Mouse (Mus musculus) CD4-positive helper T cell, adult 2 months (primary cell): ENCODE measurements around the gene Tab2.

Experiments used
- DNase-seq: peaks from one replicate; pipeline ENCODE4 v3.0.0-alpha.2; 2012; ENCODE audit warnings: low read depth, missing footprints, low spot score

Tab2 gene

GRCm38 (mm10) chr10:7888256-7888868 lies 67.7 kb downstream of the Tab2 start:
- DNase-seq = no peak

GRCm38 (mm10) chr10:7883524-7883923 lies 72.5 kb downstream of the Tab2 start:
- peak; percentile 71 for DNase-seq

- no peak for DNase-seq
These were observed 74.1 kb downstream of the Tab2 start for GRCm38 (mm10) chr10:7881971-7882370.

GRCm38 (mm10) chr10:7880283-7880682 lies 75.7 kb downstream of the Tab2 start:
- DNase-seq = peak; percentile 28

- no peak for DNase-seq
These were observed 81.8 kb downstream of the Tab2 start for GRCm38 (mm10) chr10:7874194-7874593.

GRCm38 (mm10) chr10:7871381-7872020 lies 84.5 kb downstream of the Tab2 start:
- DNase-seq = no peak

- peak; percentile 59 for DNase-seq
These were observed 85.3 kb downstream of the Tab2 start for GRCm38 (mm10) chr10:7870571-7871315.

GRCm38 (mm10) chr10:7869746-7870145 lies 86.3 kb downstream of the Tab2 start:
- no peak for DNase-seq

GRCm38 (mm10) chr10:7867666-7868030 lies 88.4 kb downstream of the Tab2 start:
- DNase-seq = no peak

- DNase-seq = no peak
These were observed 89.0 kb downstream of the Tab2 start for GRCm38 (mm10) chr10:7866762-7867665.

- DNase-seq = no peak
These were observed 91.2 kb downstream of the Tab2 start for GRCm38 (mm10) chr10:7864806-7865205.

GRCm38 (mm10) chr10:7864184-7864583 lies 91.8 kb downstream of the Tab2 start:
- DNase-seq = no peak

GRCm38 (mm10) chr10:7863411-7863810 lies 92.6 kb downstream of the Tab2 start:
- DNase-seq = no peak

GRCm38 (mm10) chr10:7861937-7862657 lies 93.9 kb downstream of the Tab2 start:
- no peak for DNase-seq

- DNase-seq = no peak
These were observed 94.6 kb downstream of the Tab2 start for GRCm38 (mm10) chr10:7861259-7861936.

GRCm38 (mm10) chr10:7860494-7860893 lies 95.5 kb downstream of the Tab2 start:
- DNase-seq = no peak
